Mouse (Mus musculus) lung, postnatal 25 days (tissue): ENCODE data around the gene Uba7.
A peak's percentile ranks its signal among the peaks of the same experiment; 100 is the strongest.

Experiments used
- DNase-seq: peaks from one replicate; pipeline ENCODE4 v3.0.0; 2022; ENCODE audit warnings: low spot score

The Uba7 gene

GRCm38 (mm10) chr9:107961881-107962280 lies 13.4 kb upstream of the Uba7 start:
- DNase-seq = no peak

- DNase-seq = no peak
Measured at GRCm38 (mm10) chr9:107962916-107963315, 12.4 kb upstream of the Uba7 start.

- peak; percentile 75 for DNase-seq
Measured at GRCm38 (mm10) chr9:107963700-107964099, 11.6 kb upstream of the Uba7 start.

- DNase-seq = no peak
Measured at GRCm38 (mm10) chr9:107964681-107965080, 10.6 kb upstream of the Uba7 start.

- no peak for DNase-seq
Measured at GRCm38 (mm10) chr9:107966676-107967075, 8.6 kb upstream of the Uba7 start.

- no peak for DNase-seq
Measured at GRCm38 (mm10) chr9:107967437-107967836, 7.9 kb upstream of the Uba7 start.

- no peak for DNase-seq
Measured at GRCm38 (mm10) chr9:107968531-107968930, 6.8 kb upstream of the Uba7 start.

- no peak for DNase-seq
Measured at GRCm38 (mm10) chr9:107970311-107970710, 5.0 kb upstream of the Uba7 start.

GRCm38 (mm10) chr9:107971690-107972541 lies 3.4 kb upstream of the Uba7 start:
- no peak for DNase-seq

GRCm38 (mm10) chr9:107974491-107975171 lies 674 bp upstream of the Uba7 start:
- no peak for DNase-seq

- no peak for DNase-seq
Measured at GRCm38 (mm10) chr9:107978815-107979214, 3.5 kb downstream of the Uba7 start.

- no peak for DNase-seq
Measured at GRCm38 (mm10) chr9:107981684-107982605, 6.6 kb downstream of the Uba7 start.

GRCm38 (mm10) chr9:107982681-107983346 lies 7.5 kb downstream of the Uba7 start, which contains the start of gene Gm20661:
TSS of gene Gm20661 (plus strand) at chr9:107983058.
- DNase-seq = peak; percentile 83

- peak; percentile 84 for DNase-seq
Measured at GRCm38 (mm10) chr9:107983421-107983890, 8.2 kb downstream of the Uba7 start.

GRCm38 (mm10) chr9:107984052-107984753 lies 8.9 kb downstream of the Uba7 start:
- DNase-seq = no peak

- DNase-seq = no peak
Measured at GRCm38 (mm10) chr9:107984754-107985055, 9.4 kb downstream of the Uba7 start.

GRCm38 (mm10) chr9:107985131-107986119 lies 10.1 kb downstream of the Uba7 start, which contains the start of gene Inka1:
TSS of gene Inka1 (minus strand) at chr9:107985879.
- DNase-seq = peak; percentile 89

GRCm38 (mm10) chr9:107986376-107986775 lies 11.1 kb downstream of the Uba7 start:
- peak; percentile 88 for DNase-seq

GRCm38 (mm10) chr9:107987950-107988349 lies 12.6 kb downstream of the Uba7 start:
- no peak for DNase-seq

GRCm38 (mm10) chr9:107992197-107992596 lies 16.9 kb downstream of the Uba7 start, which contains the start of gene Cdhr4:
TSS of gene Cdhr4 (plus strand) at chr9:107992497.
- DNase-seq = no peak
